Mouse (Mus musculus) liver, embryonic 14.5 days (tissue): Measurements from ENCODE around the gene Rap1gap2. TPM values are rescaled to one million over a fixed set of nuclear protein-coding genes. Genes with fewer than 3 reads are reported as not detected.

Source experiments
- ATAC-seq: fragments of 200-750 bp; cut with Nextera tagmentation; 2 replicates; pipeline ENCODE4 v1.8.0; 2017; ENCODE audit warnings: moderate number of reproducible peaks, mild to moderate bottlenecking, moderate library complexity; ENCODE audit not compliant: insufficient read depth
- DNase-seq, 3 experiments: peaks; one replicate each; pipeline ENCODE4 v3.0.0-alpha.2; 2012 to 2013; ENCODE audit warnings: low read depth in 3 of 3, low spot score in 3 of 3
- H3K27ac ChIP-seq: fragments of 300-500 bp; sonication (generic); 2 replicates; pipeline ENCODE4 v1.5.1; 2014; ENCODE audit warnings: moderate library complexity, mild to moderate bottlenecking, control low read depth, inconsistent platforms
- H3K27me3 ChIP-seq: fragments of 300-500 bp; sonication (generic); 2 replicates; pipeline ENCODE4 v1.6.1; 2014; ENCODE audit warnings: mild to moderate bottlenecking, low read length, moderate library complexity; ENCODE audit not compliant: control insufficient read depth, insufficient read depth
- H3K36me3 ChIP-seq: fragments of 300-500 bp; sonication (generic); replicated peaks from 2 replicates; pipeline ENCODE4 v1.6.1; 2014; ENCODE audit warnings: low read depth; ENCODE audit not compliant: control insufficient read depth, insufficient read depth
- H3K4me1 ChIP-seq, 2 experiments: fragments of 200-500 bp in 1 of 2; fragments of 300-500 bp in 1 of 2; sonication (generic) in 1 of 2; replicated peaks; 2 replicates each; pipeline ENCODE4 v1.6.1; 2012 to 2014; ENCODE audit warnings: antibody characterized with exemption in 1 of 2, inconsistent platforms in 1 of 2, low read length in 1 of 2; ENCODE audit not compliant: control insufficient read depth in 2 of 2, insufficient read depth in 2 of 2
- H3K4me2 ChIP-seq: fragments of 300-500 bp; sonication (generic); 2 replicates; pipeline ENCODE4 v1.6.1; 2014; ENCODE audit warnings: low read depth, mild to moderate bottlenecking, control low read depth, moderate library complexity
- H3K4me3 ChIP-seq, 2 experiments: fragments of 200-500 bp in 1 of 2; fragments of 300-500 bp in 1 of 2; sonication (generic) in 1 of 2; 2 replicates each; pipeline ENCODE4 v1.5.1; 2012 to 2014; ENCODE audit warnings: low read depth in 2 of 2, low read length in 2 of 2, mild to moderate bottlenecking in 2 of 2, control low read depth in 1 of 2, inconsistent platforms in 1 of 2, moderate library complexity in 1 of 2; ENCODE audit not compliant: insufficient read depth in 1 of 2
- H3K9ac ChIP-seq: fragments of 300-500 bp; sonication (generic); replicated peaks from 2 replicates; pipeline ENCODE4 v1.6.1; 2014; ENCODE audit warnings: mild to moderate bottlenecking, control low read depth, moderate library complexity
- H3K9me3 ChIP-seq: fragments of 300-500 bp; sonication (generic); 2 replicates; pipeline ENCODE4 v1.6.1; 2016; ENCODE audit warnings: low read length, mixed read lengths; ENCODE audit not compliant: control insufficient read depth
- CTCF ChIP-seq: IDR thresholded peaks from 2 replicates; pipeline ENCODE4 v1.5.1; 2016; ENCODE audit warnings: antibody characterized with exemption, low read depth, control low read depth
- EP300 ChIP-seq: IDR thresholded peaks from 2 replicates; pipeline ENCODE4 v1.6.1; 2016; ENCODE audit warnings: antibody characterized with exemption, low read depth
- WGBS: fragments of 180-500 bp; shearing (Covaris S2); extraction: QIAGEN DNeasy Blood & Tissue Kit; methylation state at CpG from one replicate; pipeline ENCODE4 v1.1.7; 2014; ENCODE audit not compliant: insufficient replicate concordance; 5-methylcytosine and 5-hydroxymethylcytosine counted together
- polyA plus RNA-seq, 2 experiments: library from polyadenylated mRNA; depleted of rRNA in 1 of 2; stranded (reverse) in 1 of 2; unstranded in 1 of 2; fragments of >200 nt; fragmentation: Nextera tagmentation in 1 of 2; extraction: Ambion mirVana in 1 of 2; gene quantifications; 2 replicates each; pipeline versions ENCODE4 v1.2.1 to v1.2.3; 2012 to 2014

The Rap1gap2 gene
- polyA plus RNA-seq, 2 experiments = 0.56 to 0.98 TPM

GRCm38 (mm10) chr11:74499058-74499457 lies 111.7 kb downstream of the Rap1gap2 start:
- TF ChIP-seq CTCF = no peak
- TF ChIP-seq EP300 = no peak
- no peak for ATAC-seq
- H3K9me3 ChIP-seq = no peaks in the 10 kb centered on the region
- no peaks in the 10 kb centered on the region for H3K4me1 ChIP-seq
- H3K36me3 ChIP-seq = no peaks in the 10 kb centered on the region
- H3K4me2 ChIP-seq = no peak overlapping the region
- no peak for DNase-seq
- no peaks in the 10 kb centered on the region for H3K27me3 ChIP-seq
- no peak overlapping the region for H3K9ac ChIP-seq
- 58% methylated on average over 3 of the region's 3 CpGs for WGBS
- H3K4me3 ChIP-seq = no peak overlapping the region
- H3K27ac ChIP-seq = no peak overlapping the region

GRCm38 (mm10) chr11:74496581-74496980 lies 114.1 kb downstream of the Rap1gap2 start:
- 78% methylated on average over 3 of the region's 3 CpGs for WGBS
- H3K4me3 ChIP-seq = no peak overlapping the region
- no peak overlapping the region for H3K4me2 ChIP-seq
- no peak for TF ChIP-seq CTCF
- H3K27me3 ChIP-seq = no peaks in the 10 kb centered on the region
- H3K4me1 ChIP-seq = peaks cover 0 to 7% of the 10 kb centered on the region in 2 experiments; a peak in 2 of 4 replicates
- DNase-seq (no peak), ATAC-seq (no peak)
- no peaks in the 10 kb centered on the region for H3K9me3 ChIP-seq
- H3K36me3 ChIP-seq = no peaks in the 10 kb centered on the region
- H3K27ac ChIP-seq = no peak overlapping the region
- no peak overlapping the region for H3K9ac ChIP-seq

- Histone ChIP-seq H3K27me3 (no peaks in the 10 kb centered on the region), H3K4me2 (no peak overlapping the region), H3K9ac (no peak overlapping the region), H3K36me3 (no peaks in the 10 kb centered on the region), H3K4me1 (peaks cover 0 to 7% of the 10 kb centered on the region in 2 experiments; a peak in 2 of 4 replicates), H3K9me3 (no peaks in the 10 kb centered on the region), H3K27ac (no peak overlapping the region), H3K4me3 (no peak overlapping the region)
- 18% methylated on average over 8 of the region's 8 CpGs for WGBS
- DNase-seq (no peak), ATAC-seq (no peak)
- TF ChIP-seq EP300 = no peak
- no peak for TF ChIP-seq CTCF
Measured at GRCm38 (mm10) chr11:74493936-74494335, 116.8 kb downstream of the Rap1gap2 start.

- no peaks in the 10 kb centered on the region for H3K9me3 ChIP-seq
- no peak overlapping the region for H3K4me2 ChIP-seq
- no peak overlapping the region for H3K9ac ChIP-seq
- no peak overlapping the region for H3K27ac ChIP-seq
- H3K4me1 ChIP-seq = peaks cover 0 to 7% of the 10 kb centered on the region in 2 experiments; a peak in 2 of 4 replicates
- TF ChIP-seq CTCF = no peak
- no peak for TF ChIP-seq EP300
- H3K27me3 ChIP-seq = no peaks in the 10 kb centered on the region
- H3K36me3 ChIP-seq = no peaks in the 10 kb centered on the region
- no peak for ATAC-seq
- H3K4me3 ChIP-seq = no peak overlapping the region
- no peak for DNase-seq
- 22% methylated on average over 11 of the region's 11 CpGs for WGBS
Measured at GRCm38 (mm10) chr11:74493172-74493862, 117.4 kb downstream of the Rap1gap2 start.

GRCm38 (mm10) chr11:74491130-74491529 lies 119.6 kb downstream of the Rap1gap2 start:
- Histone ChIP-seq H3K27ac (no peak overlapping the region), H3K4me3 (no peak overlapping the region), H3K36me3 (no peaks in the 10 kb centered on the region), H3K9ac (no peak overlapping the region), H3K9me3 (no peaks in the 10 kb centered on the region), H3K4me1 (peaks cover 0 to 12% of the 10 kb centered on the region in 2 experiments; a peak in 2 of 4 replicates), H3K27me3 (no peaks in the 10 kb centered on the region), H3K4me2 (no peak overlapping the region)
- TF ChIP-seq CTCF (no peak), EP300 (no peak)
- DNase-seq (no peak), ATAC-seq (no peak)
- 50% methylated on average over 4 of the region's 4 CpGs for WGBS
